In genomic region chr3:34659861-34660260, GRCm38 (mm10) we compare ENCODE assay signal across 15 mouse cellular contexts. TPM values are rescaled to one million over a fixed set of nuclear protein-coding genes. Genes with fewer than 3 reads are reported as not detected.
DNase-seq lines count a peak whose midpoint lies in the region; ATAC-seq and TF ChIP-seq lines count a peak whose summit lies in the region.
"Had no signal": no experiment of that assay in that cellular context is flagged by ENCODE, and none has a peak within 500 bp of the region (broad histone marks: within the 10 kb centered on the region; RNA-seq: fewer than 3 reads in every experiment).

No protein-coding gene starts in this region.

- peak; percentile 11 for DNase-seq in lung, adult 2 months
- no peak for DNase-seq in lung, postnatal 4 days
- peak; percentile 65 for DNase-seq in retina, postnatal 1 day
- DNase-seq in spleen, adult 18-20 months, result no peak
- no peak for DNase-seq in spleen, postnatal 4 days (ENCODE audit: low spot score in 2 of 2)
- DNase-seq in lung, postnatal 10 days, result no peak
- DNase-seq: adrenal gland, adult 8-10 months; cerebellum, adult 2 months; gastrocnemius, postnatal 14 days; kidney, adult 9 months; lung, postnatal 36 days had no signal

- H3K9me3 ChIP-seq in forebrain, embryonic 16.5 days (ENCODE audit: control insufficient read depth, low read length), result no peaks in the 10 kb centered on the region
- no peaks in the 10 kb centered on the region for H3K9me3 ChIP-seq in midbrain, embryonic 13.5 days

- WGBS in lung, adult 2 months, result 6% methylated on average over 6 of the region's 6 CpGs
- 3% methylated on average over 6 of the region's 6 CpGs for WGBS in forebrain, embryonic 16.5 days
- 2% methylated on average over 6 of the region's 6 CpGs for WGBS in midbrain, embryonic 13.5 days

- peak overlapping the region; percentile 80 for H3K4me2 ChIP-seq in forebrain, embryonic 16.5 days (ENCODE audit: low read length)
- peak overlapping the region; percentile 83 for H3K4me2 ChIP-seq in midbrain, embryonic 13.5 days (replicated peaks)

- no peak for TF ChIP-seq POLR2A in lung, adult 2 months (IDR thresholded peaks at IDR 0.05; ENCODE audit: borderline replicate concordance, extremely low read depth, low read depth, low read length)

- TF ChIP-seq CTCF in lung, adult 2 months (IDR thresholded peaks at IDR 0.05; ENCODE audit: insufficient read depth, low read length), result no peak

- H3K27ac ChIP-seq in forebrain, embryonic 16.5 days (ENCODE audit: low read length), result peak overlapping the region; percentile 92
- H3K27ac ChIP-seq in midbrain, embryonic 13.5 days, result peak overlapping the region; percentile 96

- H3K27me3 ChIP-seq in forebrain, embryonic 16.5 days (replicated peaks; ENCODE audit: control insufficient read depth, insufficient read depth, low read length), result no peaks in the 10 kb centered on the region; the same call in 1 of the 2 replicates
- H3K27me3 ChIP-seq in midbrain, embryonic 13.5 days, result peaks cover 26% of the 10 kb centered on the region

- no peaks in the 10 kb centered on the region for H3K4me1 ChIP-seq in lung, adult 2 months (ENCODE audit: control insufficient read depth, insufficient read depth, low read length)
- H3K4me1 ChIP-seq in forebrain, embryonic 16.5 days (replicated peaks; ENCODE audit: control insufficient read depth, insufficient read depth, low read length), result peaks cover 62% of the 10 kb centered on the region
- peaks cover 92% of the 10 kb centered on the region for H3K4me1 ChIP-seq in midbrain, embryonic 13.5 days (replicated peaks)

- no peak overlapping the region for H3K4me3 ChIP-seq in lung, adult 2 months (replicated peaks; ENCODE audit: extremely low read depth, low read depth, low read length)
- H3K4me3 ChIP-seq in forebrain, embryonic 16.5 days (replicated peaks; ENCODE audit: low read length), result peak overlapping the region; percentile 3; the same call in 1 of the 2 replicates
- peak overlapping the region; percentile 14; the same call in 1 of the 2 replicates for H3K4me3 ChIP-seq in midbrain, embryonic 13.5 days (replicated peaks)

- no peaks in the 10 kb centered on the region for H3K36me3 ChIP-seq in forebrain, embryonic 16.5 days (ENCODE audit: control insufficient read depth, insufficient read depth)
- H3K36me3 ChIP-seq in midbrain, embryonic 13.5 days, result no peaks in the 10 kb centered on the region

- peak overlapping the region; percentile 6; the same call in 1 of the 2 replicates for H3K9ac ChIP-seq in forebrain, embryonic 16.5 days (replicated peaks; ENCODE audit: low read depth, low read length)
- H3K9ac ChIP-seq in midbrain, embryonic 13.5 days (replicated peaks), result peak overlapping the region; percentile 78

- ATAC-seq in forebrain, embryonic 16.5 days, result peak; percentile 32
- peak; percentile 46 for ATAC-seq in midbrain, embryonic 13.5 days

RNA-seq across cellular contexts. Expression of gene Sox2, which starts 9.7 kb away (rescaled TPM):
- 14.2 and 16.0 TPM in 2 replicates for polyA plus RNA-seq in lung, adult 2 months (2012; rRNA removed)
- polyA plus RNA-seq in forebrain, embryonic 16.5 days (2015; fragmentation: Nextera tagmentation; extraction: Ambion mirVana), result 20.8 and 24.0 TPM in 2 replicates
- 27.8 and 28.2 TPM in 2 replicates for polyA plus RNA-seq in midbrain, embryonic 13.5 days (2015; fragmentation: Nextera tagmentation; extraction: Ambion mirVana)
- polyA plus RNA-seq: liver, adult 2 months; small intestine, adult 2 months had no signal

Comparison
In these comparisons a context has a peak if more than half of its experiments do, and no peak if none do; other contexts are left out.
1. DNase-seq: peak in lung, adult 2 months (single experiment) and retina, postnatal 1 day (single experiment); none in lung, postnatal 4 days (0 of 2), spleen, adult 18-20 months (0 of 2), spleen, postnatal 4 days (0 of 2) and lung, postnatal 10 days (single experiment).